Mouse (Mus musculus): ENCODE results near the gene Pin1rt1.
A peak's percentile ranks its signal among the peaks of the same experiment; 100 is the strongest.

Gene Pin1rt1

GRCm38 (mm10) chr2:104712486-104712809 is 3.7 kb downstream of the Pin1rt1 start:
- DNase-seq (ENCODE audit: low spot score) = no peak

GRCm38 (mm10) chr2:104711585-104712485 is 4.3 kb downstream of the Pin1rt1 start, which contains the start of gene Tcp11l1:
Gene Tcp11l1, minus strand, starts transcription at chr2:104712169.
- no peak for DNase-seq (ENCODE audit: low spot score)

GRCm38 (mm10) chr2:104710670-104711370 is 5.4 kb downstream of the Pin1rt1 start:
- no peak for DNase-seq (ENCODE audit: low spot score)

- DNase-seq (ENCODE audit: low spot score) = no peak
Measured at GRCm38 (mm10) chr2:104709786-104710337, 6.3 kb downstream of the Pin1rt1 start.

- no peak for DNase-seq (ENCODE audit: low spot score)
Measured at GRCm38 (mm10) chr2:104704355-104704754, 11.8 kb downstream of the Pin1rt1 start.

GRCm38 (mm10) chr2:104703158-104703557 is 13.0 kb downstream of the Pin1rt1 start:
- no peak for DNase-seq (ENCODE audit: low spot score)

GRCm38 (mm10) chr2:104699659-104700058 is 16.5 kb downstream of the Pin1rt1 start:
- DNase-seq (ENCODE audit: low spot score) = no peak

- no peak for DNase-seq (ENCODE audit: low spot score)
Measured at GRCm38 (mm10) chr2:104692551-104692950, 23.6 kb downstream of the Pin1rt1 start.

- DNase-seq (ENCODE audit: low spot score) = no peak
Measured at GRCm38 (mm10) chr2:104690720-104691119, 25.5 kb downstream of the Pin1rt1 start.

GRCm38 (mm10) chr2:104688724-104689123 is 27.5 kb downstream of the Pin1rt1 start:
- DNase-seq (ENCODE audit: low spot score) = no peak

GRCm38 (mm10) chr2:104688321-104688720 is 27.9 kb downstream of the Pin1rt1 start:
- no peak for DNase-seq (ENCODE audit: low spot score)

- DNase-seq (ENCODE audit: low spot score) = no peak
Measured at GRCm38 (mm10) chr2:104687261-104687660, 28.9 kb downstream of the Pin1rt1 start.

- DNase-seq (ENCODE audit: low spot score) = peak; percentile 44
Measured at GRCm38 (mm10) chr2:104685418-104685817, 30.8 kb downstream of the Pin1rt1 start.

- no peak for DNase-seq (ENCODE audit: low spot score)
Measured at GRCm38 (mm10) chr2:104684771-104685170, 31.4 kb downstream of the Pin1rt1 start.

GRCm38 (mm10) chr2:104677326-104677725 is 38.9 kb downstream of the Pin1rt1 start:
- DNase-seq (ENCODE audit: low spot score) = no peak

- no peak for DNase-seq (ENCODE audit: low spot score)
Measured at GRCm38 (mm10) chr2:104671724-104672123, 44.5 kb downstream of the Pin1rt1 start.

- DNase-seq (ENCODE audit: low spot score) = no peak
Measured at GRCm38 (mm10) chr2:104669122-104669804, 46.9 kb downstream of the Pin1rt1 start.

Measured in layer of hippocampus, adult 9-10 months (tissue).